Mouse (Mus musculus): Measurements from ENCODE around the gene Rsph4a. TPM values are rescaled to one million over a fixed set of nuclear protein-coding genes. Genes with fewer than 3 reads are reported as not detected.

Gene Rsph4a
- polyA plus RNA-seq, 1 experiment: 0.05 TPM

GRCm38 (mm10) chr10:33905489-33905888 lies 578 bp downstream of the Rsph4a start:
- TF ChIP-seq CTCF (IDR thresholded peaks at IDR 0.05; ENCODE audit: extremely low read depth, insufficient read length, insufficient replicate concordance, low read depth, low read length): no peak
- no peak for TF ChIP-seq POLR2A (IDR thresholded peaks at IDR 0.05; ENCODE audit: low read depth, low read length)
- no peaks in the 10 kb centered on the region for H3K27me3 ChIP-seq (ENCODE audit: control insufficient read depth, insufficient read depth, low read length)
- peak overlapping the region; percentile 15; the same call in 1 of the 2 replicates for H3K4me3 ChIP-seq (ENCODE audit: low read depth, low read length)
- no peaks in the 10 kb centered on the region for H3K36me3 ChIP-seq (ENCODE audit: control insufficient read depth, insufficient read depth, low read length)
- no peak overlapping the region for H3K27ac ChIP-seq (ENCODE audit: insufficient read depth, low read depth, low read length)
- 9% methylated on average over 6 of the region's 6 CpGs for WGBS
- peaks cover 2% of the 10 kb centered on the region; the same call in 1 of the 2 replicates for H3K4me1 ChIP-seq (ENCODE audit: control insufficient read depth, insufficient read depth, insufficient read length, low read length)

DNA sequence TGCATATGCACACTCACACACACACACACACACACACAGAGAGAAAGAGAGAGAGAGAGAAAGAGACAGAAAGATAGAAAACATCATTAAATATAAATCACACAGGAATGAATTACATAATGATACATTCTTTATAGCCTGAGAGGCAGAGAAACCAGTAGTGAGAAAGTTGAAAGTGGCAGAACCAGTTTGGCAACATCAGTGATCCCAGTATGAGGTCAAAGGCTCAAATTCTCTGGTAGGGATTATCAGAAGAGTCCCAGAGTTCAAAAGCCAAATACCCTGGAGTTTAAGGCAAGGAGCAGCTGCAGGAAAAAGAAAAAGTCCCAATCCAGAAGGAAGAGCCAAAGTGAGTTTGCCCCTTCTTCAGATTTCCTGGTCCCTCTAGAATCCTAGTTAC lies 35.8 kb downstream of the Rsph4a start:
- 0 out of 2 replicates have a peak overlapping the region, but pooled peaks have one; percentile 20 for H3K27ac ChIP-seq (ENCODE audit: insufficient read depth, low read depth, low read length)
- H3K4me1 ChIP-seq (ENCODE audit: control insufficient read depth, insufficient read depth, insufficient read length, low read length): peaks cover 7% of the 10 kb centered on the region; the same call in 1 of the 2 replicates
- H3K36me3 ChIP-seq (ENCODE audit: control insufficient read depth, insufficient read depth, low read length): peaks cover 40% of the 10 kb centered on the region
- TF ChIP-seq POLR2A (IDR thresholded peaks at IDR 0.05; ENCODE audit: low read depth, low read length) (no peak), CTCF (IDR thresholded peaks at IDR 0.05; ENCODE audit: extremely low read depth, insufficient read length, insufficient replicate concordance, low read depth, low read length) (no peak)
- H3K27me3 ChIP-seq (ENCODE audit: control insufficient read depth, insufficient read depth, low read length): no peaks in the 10 kb centered on the region
- no peak overlapping the region for H3K4me3 ChIP-seq (ENCODE audit: low read depth, low read length)

DNA sequence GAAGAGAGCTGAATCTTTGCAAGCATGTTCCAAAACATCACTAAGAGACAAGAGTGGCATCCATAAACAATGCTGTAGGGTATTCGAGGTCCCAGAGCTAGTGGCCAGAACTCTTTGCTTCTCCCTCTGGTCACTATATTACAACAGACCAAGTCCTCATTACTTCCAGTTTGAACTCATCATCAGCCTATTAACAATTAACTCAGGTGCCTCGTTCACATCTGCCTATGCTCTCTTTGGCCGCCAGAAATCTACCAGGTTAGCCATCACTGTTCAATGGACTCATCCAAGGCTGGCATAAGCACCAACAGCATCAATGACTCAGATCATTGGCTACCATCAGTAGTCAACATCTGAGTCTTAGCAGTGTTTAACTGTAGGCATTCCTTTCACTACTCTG lies 40.5 kb downstream of the Rsph4a start:
- no peak overlapping the region for H3K4me3 ChIP-seq (ENCODE audit: low read depth, low read length)
- 39% methylated on average over 3 of the region's 3 CpGs for WGBS
- H3K36me3 ChIP-seq (ENCODE audit: control insufficient read depth, insufficient read depth, low read length): peaks cover 37% of the 10 kb centered on the region
- no peaks in the 10 kb centered on the region for H3K27me3 ChIP-seq (ENCODE audit: control insufficient read depth, insufficient read depth, low read length)
- no peak for TF ChIP-seq POLR2A (IDR thresholded peaks at IDR 0.05; ENCODE audit: low read depth, low read length)
- no peak for TF ChIP-seq CTCF (IDR thresholded peaks at IDR 0.05; ENCODE audit: extremely low read depth, insufficient read length, insufficient replicate concordance, low read depth, low read length)
- peaks cover 7% of the 10 kb centered on the region; the same call in 1 of the 2 replicates for H3K4me1 ChIP-seq (ENCODE audit: control insufficient read depth, insufficient read depth, insufficient read length, low read length)
- no peak overlapping the region for H3K27ac ChIP-seq (ENCODE audit: insufficient read depth, low read depth, low read length)

- WGBS: 86% methylated on average over 2 of the region's 2 CpGs
Observed at GRCm38 (mm10) chr10:33946336-33946735, 41.4 kb downstream of the Rsph4a start.

DNA sequence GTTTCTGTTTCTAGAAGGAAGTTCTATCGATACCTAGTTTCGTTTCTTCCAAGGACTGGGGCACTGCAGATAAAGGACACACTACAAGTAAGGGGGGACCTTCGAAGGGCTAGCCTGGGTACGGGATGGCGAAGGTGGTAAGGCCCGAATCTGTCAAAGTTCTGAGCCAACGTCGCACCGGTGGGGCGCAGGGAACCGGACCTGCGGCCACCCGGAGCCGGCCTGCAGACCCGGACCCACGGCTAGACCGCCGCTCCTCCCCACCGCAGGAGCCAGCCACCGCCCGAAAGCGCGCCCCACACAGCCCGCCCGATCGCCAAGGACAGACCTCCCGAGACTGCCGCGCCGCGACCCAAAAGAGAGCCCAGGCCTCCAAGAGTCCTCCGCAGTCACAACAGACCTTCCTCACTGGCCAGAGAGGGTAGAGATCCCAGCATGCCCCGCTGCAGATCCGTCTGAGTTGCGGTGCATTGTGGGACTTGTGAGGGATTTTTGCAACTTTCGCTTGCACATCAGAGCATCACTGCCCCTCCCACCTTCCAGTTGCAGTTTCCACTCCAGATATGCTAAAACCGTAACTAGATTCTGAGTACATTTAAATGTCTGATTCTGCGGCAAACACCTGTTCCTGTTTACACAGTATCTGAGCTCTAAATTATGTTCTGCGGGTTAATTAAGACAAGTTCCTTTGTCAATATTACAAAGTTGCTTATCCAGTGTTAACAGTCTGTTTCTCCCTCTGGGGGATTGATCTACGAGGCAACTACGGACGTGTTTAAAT lies 46.1 kb downstream of the Rsph4a start, which contains the start of gene Zup1:
Gene Zup1 (minus strand): TSS at position 467 of the 781 bp plus-strand sequence.
- Histone ChIP-seq H3K4me1 (ENCODE audit: control insufficient read depth, insufficient read depth, insufficient read length, low read length) (no peaks in the 10 kb centered on the region; the same call in 1 of the 2 replicates), H3K36me3 (ENCODE audit: control insufficient read depth, insufficient read depth, low read length) (peaks cover 17% of the 10 kb centered on the region), H3K27ac (ENCODE audit: insufficient read depth, low read depth, low read length) (peak within 1 kb of the TSS; percentile 86), H3K4me3 (ENCODE audit: low read depth, low read length) (peak within 1 kb of the TSS; percentile 100), H3K27me3 (ENCODE audit: control insufficient read depth, insufficient read depth, low read length) (no peaks in the 10 kb centered on the region)
- WGBS: under 1% methylated on average over 42 of the region's 42 CpGs
- TF ChIP-seq CTCF (IDR thresholded peaks at IDR 0.05; ENCODE audit: extremely low read depth, insufficient read length, insufficient replicate concordance, low read depth, low read length) (no peak), POLR2A (IDR thresholded peaks at IDR 0.05; ENCODE audit: low read depth, low read length) (peak; percentile 79)

More at GRCm38 (mm10) chr10:33946336-33946735, 41.4 kb downstream of the Rsph4a start:
- H3K36me3 ChIP-seq (ENCODE audit: control insufficient read depth, insufficient read depth, low read length): peaks cover 37% of the 10 kb centered on the region
- no peak overlapping the region for H3K4me3 ChIP-seq (ENCODE audit: low read depth, low read length)
- TF ChIP-seq CTCF (IDR thresholded peaks at IDR 0.05; ENCODE audit: extremely low read depth, insufficient read length, insufficient replicate concordance, low read depth, low read length) (no peak), POLR2A (IDR thresholded peaks at IDR 0.05; ENCODE audit: low read depth, low read length) (no peak)
- no peak overlapping the region for H3K27ac ChIP-seq (ENCODE audit: insufficient read depth, low read depth, low read length)
- no peaks in the 10 kb centered on the region for H3K27me3 ChIP-seq (ENCODE audit: control insufficient read depth, insufficient read depth, low read length)
- peaks cover 7% of the 10 kb centered on the region; the same call in 1 of the 2 replicates for H3K4me1 ChIP-seq (ENCODE audit: control insufficient read depth, insufficient read depth, insufficient read length, low read length)

- Histone ChIP-seq H3K36me3 (ENCODE audit: control insufficient read depth, insufficient read depth, low read length) (peaks cover 15% of the 10 kb centered on the region), H3K27ac (ENCODE audit: insufficient read depth, low read depth, low read length) (no peak overlapping the region), H3K4me3 (ENCODE audit: low read depth, low read length) (no peak overlapping the region), H3K27me3 (ENCODE audit: control insufficient read depth, insufficient read depth, low read length) (no peaks in the 10 kb centered on the region), H3K4me1 (ENCODE audit: control insufficient read depth, insufficient read depth, insufficient read length, low read length) (no peaks in the 10 kb centered on the region; the same call in 1 of the 2 replicates)
- no peak for TF ChIP-seq CTCF (IDR thresholded peaks at IDR 0.05; ENCODE audit: extremely low read depth, insufficient read length, insufficient replicate concordance, low read depth, low read length)
- TF ChIP-seq POLR2A (IDR thresholded peaks at IDR 0.05; ENCODE audit: low read depth, low read length): no peak
- 82% methylated on average over 3 of the region's 3 CpGs for WGBS
Observed at GRCm38 (mm10) chr10:33952509-33952908, 47.6 kb downstream of the Rsph4a start.

Other genes starting within 250 kb of the Rsph4a start
- not detected in 2 replicates for gene Sult3a2, start 118.4 kb upstream of the Rsph4a start, polyA plus RNA-seq (2012; rRNA removed)
- not detected in 2 replicates for gene Sult3a1, start 47.4 kb upstream of the Rsph4a start, polyA plus RNA-seq (2012; rRNA removed)
- gene Zup1, start 46.2 kb downstream of the Rsph4a start, polyA plus RNA-seq (2012; rRNA removed): 0.84 and 2.4 TPM in 2 replicates
- 19.9 and 29.3 TPM in 2 replicates for gene Rwdd1, start 114.5 kb downstream of the Rsph4a start, polyA plus RNA-seq (2012; rRNA removed)
- gene Trappc3l, start 132.5 kb downstream of the Rsph4a start, polyA plus RNA-seq (2012; rRNA removed): not detected in 2 replicates
- gene Calhm4, start 139.2 kb downstream of the Rsph4a start, polyA plus RNA-seq (2012; rRNA removed): not detected in 2 replicates
- gene Calhm5, start 191.4 kb downstream of the Rsph4a start, polyA plus RNA-seq (2012; rRNA removed): 0.14 and 0.15 TPM in 2 replicates
- gene Calhm6, start 222.9 kb downstream of the Rsph4a start, polyA plus RNA-seq (2012; rRNA removed): 4.3 and 5.4 TPM in 2 replicates

Data from small intestine, adult 2 months (tissue).